ENCODE assay signal across 8 mouse cellular contexts in genomic region chr10:81417227-81418215, GRCm38 (mm10). TPM values are rescaled to one million over a fixed set of nuclear protein-coding genes. Genes with fewer than 3 reads are reported as not detected.
DNase-seq lines count a peak whose midpoint lies in the region; ATAC-seq and TF ChIP-seq lines count a peak whose summit lies in the region.

No protein-coding gene starts in this region.

- ATAC-seq in kidney, embryonic 14.5 days (ENCODE audit: low FRiP score, low TSS enrichment) = no peak
- peak; percentile 3; the same call in 1 of the 2 replicates for ATAC-seq in embryonic facial prominence, embryonic 13.5 days (ENCODE audit: insufficient number of reproducible peaks, insufficient read depth, low FRiP score, low TSS enrichment, low read depth)
- no peak for ATAC-seq in hindbrain, embryonic 12.5 days (ENCODE audit: low FRiP score)
- ATAC-seq in liver, postnatal 0 days = no peak

- 49% methylated on average over 12 of the region's 12 CpGs for WGBS in kidney, embryonic 14.5 days
- 42% methylated on average over 12 of the region's 12 CpGs for WGBS in embryonic facial prominence, embryonic 13.5 days
- WGBS in hindbrain, embryonic 12.5 days = 47% methylated on average over 12 of the region's 12 CpGs
- 55% methylated on average over 12 of the region's 12 CpGs for WGBS in liver, postnatal 0 days (ENCODE audit: insufficient replicate concordance)

- no peak for DNase-seq in kidney, postnatal 14 days
- no peak for DNase-seq in liver, postnatal 0 days
- DNase-seq in right cerebral cortex, adult 18-20 months = no peak
- DNase-seq in left cerebral cortex, adult 11 months (ENCODE audit: low spot score) = no peak
- DNase-seq in frontal cortex, postnatal 36 days (ENCODE audit: low spot score in 2 of 2) = no peak

- TF ChIP-seq CTCF in liver, postnatal 0 days (IDR thresholded peaks at IDR 0.05; ENCODE audit: low read depth) = no peak

- peak overlapping the region; percentile 30 for H3K4me3 ChIP-seq in kidney, embryonic 14.5 days (ENCODE audit: low read length)
- peak overlapping the region; percentile 35 for H3K4me3 ChIP-seq in embryonic facial prominence, embryonic 13.5 days
- peak overlapping the region; percentile 24 for H3K4me3 ChIP-seq in hindbrain, embryonic 12.5 days
- peak overlapping the region; percentile 30 for H3K4me3 ChIP-seq in liver, postnatal 0 days (ENCODE audit: low read depth, low read length)

- H3K4me2 ChIP-seq in kidney, embryonic 14.5 days (replicated peaks; ENCODE audit: low read depth, low read length) = peak overlapping the region; percentile 51
- H3K4me2 ChIP-seq in embryonic facial prominence, embryonic 13.5 days = peak overlapping the region; percentile 62
- H3K4me2 ChIP-seq in hindbrain, embryonic 12.5 days (replicated peaks) = peak overlapping the region; percentile 55
- peak overlapping the region; percentile 53 for H3K4me2 ChIP-seq in liver, postnatal 0 days (ENCODE audit: low read depth, low read length)

- TF ChIP-seq EP300 in liver, postnatal 0 days (IDR thresholded peaks at IDR 0.05; ENCODE audit: low read depth) = no peak

- peak overlapping the region; percentile 57; the same call in 1 of the 2 replicates for H3K27ac ChIP-seq in kidney, embryonic 14.5 days (ENCODE audit: low read depth, low read length)
- H3K27ac ChIP-seq in embryonic facial prominence, embryonic 13.5 days = peak overlapping the region; percentile 94
- peak overlapping the region; percentile 71 for H3K27ac ChIP-seq in hindbrain, embryonic 12.5 days
- H3K27ac ChIP-seq in liver, postnatal 0 days (ENCODE audit: low read depth) = no peak overlapping the region

- H3K36me3 ChIP-seq in kidney, embryonic 14.5 days (ENCODE audit: control insufficient read depth, insufficient read depth, low read length) = peaks cover 11% of the 10 kb centered on the region; the same call in 1 of the 2 replicates
- H3K36me3 ChIP-seq in embryonic facial prominence, embryonic 13.5 days = peaks cover 44% of the 10 kb centered on the region
- H3K36me3 ChIP-seq in hindbrain, embryonic 12.5 days = peaks cover 5% of the 10 kb centered on the region
- peaks cover 2% of the 10 kb centered on the region; the same call in 1 of the 2 replicates for H3K36me3 ChIP-seq in liver, postnatal 0 days (replicated peaks; ENCODE audit: insufficient read depth, low read length)

- H3K9me3 ChIP-seq in kidney, embryonic 14.5 days (ENCODE audit: control insufficient read depth, low read length) = no peaks in the 10 kb centered on the region
- H3K9me3 ChIP-seq in embryonic facial prominence, embryonic 13.5 days = no peaks in the 10 kb centered on the region
- H3K9me3 ChIP-seq in hindbrain, embryonic 12.5 days (replicated peaks) = no peaks in the 10 kb centered on the region
- no peaks in the 10 kb centered on the region for H3K9me3 ChIP-seq in liver, postnatal 0 days (ENCODE audit: low read length)

- H3K27me3 ChIP-seq in kidney, embryonic 14.5 days (ENCODE audit: control insufficient read depth, insufficient read depth, low read length) = no peaks in the 10 kb centered on the region
- H3K27me3 ChIP-seq in embryonic facial prominence, embryonic 13.5 days = no peaks in the 10 kb centered on the region
- peaks cover 15% of the 10 kb centered on the region for H3K27me3 ChIP-seq in hindbrain, embryonic 12.5 days
- no peaks in the 10 kb centered on the region for H3K27me3 ChIP-seq in liver, postnatal 0 days (ENCODE audit: insufficient read depth, low read length)

- peaks cover 52% of the 10 kb centered on the region for H3K4me1 ChIP-seq in kidney, embryonic 14.5 days (ENCODE audit: control insufficient read depth, insufficient read depth, low read length)
- H3K4me1 ChIP-seq in embryonic facial prominence, embryonic 13.5 days = peaks cover 68% of the 10 kb centered on the region
- H3K4me1 ChIP-seq in hindbrain, embryonic 12.5 days = peaks cover 62% of the 10 kb centered on the region
- H3K4me1 ChIP-seq in liver, postnatal 0 days (ENCODE audit: insufficient read depth) = peaks cover 52% of the 10 kb centered on the region

- peak overlapping the region; percentile 47 for H3K9ac ChIP-seq in kidney, embryonic 14.5 days (ENCODE audit: low read depth, low read length)
- peak overlapping the region; percentile 69 for H3K9ac ChIP-seq in embryonic facial prominence, embryonic 13.5 days
- peak overlapping the region; percentile 58 for H3K9ac ChIP-seq in hindbrain, embryonic 12.5 days
- H3K9ac ChIP-seq in liver, postnatal 0 days (replicated peaks) = peak overlapping the region; percentile 17; the same call in 1 of the 2 replicates

RNA-seq across cellular contexts. Expression of gene Smim24, which starts 24.7 kb away (rescaled TPM):
- 14.9 and 16.4 TPM in 2 replicates for polyA plus RNA-seq in kidney, embryonic 14.5 days (2014; fragmentation: Nextera tagmentation; extraction: Ambion mirVana)
- 3.1 and 7.1 TPM in 2 replicates for polyA plus RNA-seq in embryonic facial prominence, embryonic 13.5 days (2015; fragmentation: Nextera tagmentation; extraction: Ambion mirVana)
- polyA plus RNA-seq in hindbrain, embryonic 12.5 days (2016; fragmentation: Nextera tagmentation; extraction: Ambion mirVana) = 1.9 and 2.7 TPM in 2 replicates
- 1.7 and 2.0 TPM in 2 replicates for polyA plus RNA-seq in liver, postnatal 0 days (2015; fragmentation: Nextera tagmentation; extraction: Ambion mirVana)

RNA-seq across cellular contexts. Expression of gene Gm48552, which starts 28.7 kb away (rescaled TPM):
- polyA plus RNA-seq in kidney, embryonic 14.5 days (2014; fragmentation: Nextera tagmentation; extraction: Ambion mirVana) = 0.61 and 1.5 TPM in 2 replicates
- 1.2 and 1.5 TPM in 2 replicates for polyA plus RNA-seq in embryonic facial prominence, embryonic 13.5 days (2015; fragmentation: Nextera tagmentation; extraction: Ambion mirVana)
- polyA plus RNA-seq in hindbrain, embryonic 12.5 days (2016; fragmentation: Nextera tagmentation; extraction: Ambion mirVana) = 1.1 and 2.4 TPM in 2 replicates
- polyA plus RNA-seq in liver, postnatal 0 days (2015; fragmentation: Nextera tagmentation; extraction: Ambion mirVana) = not detected in 2 replicates

RNA-seq across cellular contexts. Expression of gene Gm48551, which starts 33.3 kb away (rescaled TPM):
- 3.5 and 3.8 TPM in 2 replicates for polyA plus RNA-seq in kidney, embryonic 14.5 days (2014; fragmentation: Nextera tagmentation; extraction: Ambion mirVana)
- 4.1 and 5.0 TPM in 2 replicates for polyA plus RNA-seq in embryonic facial prominence, embryonic 13.5 days (2015; fragmentation: Nextera tagmentation; extraction: Ambion mirVana)
- polyA plus RNA-seq in hindbrain, embryonic 12.5 days (2016; fragmentation: Nextera tagmentation; extraction: Ambion mirVana) = 5.7 and 5.9 TPM in 2 replicates
- polyA plus RNA-seq in liver, postnatal 0 days (2015; fragmentation: Nextera tagmentation; extraction: Ambion mirVana) = 0.40 and 0.70 TPM in 2 replicates

RNA-seq across cellular contexts. Expression of gene Dohh, which starts 33.3 kb away (rescaled TPM):
- polyA plus RNA-seq in kidney, embryonic 14.5 days (2014; fragmentation: Nextera tagmentation; extraction: Ambion mirVana) = 59.2 and 73.9 TPM in 2 replicates
- 67.8 and 71.8 TPM in 2 replicates for polyA plus RNA-seq in embryonic facial prominence, embryonic 13.5 days (2015; fragmentation: Nextera tagmentation; extraction: Ambion mirVana)
- polyA plus RNA-seq in hindbrain, embryonic 12.5 days (2016; fragmentation: Nextera tagmentation; extraction: Ambion mirVana) = 62.7 and 67.5 TPM in 2 replicates
- 39.3 and 42.1 TPM in 2 replicates for polyA plus RNA-seq in liver, postnatal 0 days (2015; fragmentation: Nextera tagmentation; extraction: Ambion mirVana)

RNA-seq across cellular contexts. Expression of gene Nfic, which starts 37.9 kb away (rescaled TPM):
- polyA plus RNA-seq in kidney, embryonic 14.5 days (2014; fragmentation: Nextera tagmentation; extraction: Ambion mirVana) = 47.3 and 59.0 TPM in 2 replicates
- 87.0 and 96.1 TPM in 2 replicates for polyA plus RNA-seq in embryonic facial prominence, embryonic 13.5 days (2015; fragmentation: Nextera tagmentation; extraction: Ambion mirVana)
- polyA plus RNA-seq in hindbrain, embryonic 12.5 days (2016; fragmentation: Nextera tagmentation; extraction: Ambion mirVana) = 30.9 and 31.5 TPM in 2 replicates
- polyA plus RNA-seq in liver, postnatal 0 days (2015; fragmentation: Nextera tagmentation; extraction: Ambion mirVana) = 19.6 and 21.1 TPM in 2 replicates

Comparison
In these comparisons a context has a peak if more than half of its experiments do, and no peak if none do; other contexts are left out.
1. H3K9ac ChIP-seq: peak in every context shown above with its lines; median percentile 69 in embryonic facial prominence, embryonic 13.5 days; 58 in hindbrain, embryonic 12.5 days; 47 in kidney, embryonic 14.5 days; 17 in liver, postnatal 0 days.